Mouse (Mus musculus) thymus, adult 2 months (tissue): Measurements from ENCODE around the gene Miga2. TPM values are rescaled to one million over a fixed set of nuclear protein-coding genes. Genes with fewer than 3 reads are reported as not detected.

ENCODE experiments used
- DNase-seq: peaks from one replicate; pipeline ENCODE4 v3.0.0; 2021
- H3K27ac ChIP-seq: fragments of 200-500 bp; 2 replicates; pipeline ENCODE4 v1.5.1; 2012; ENCODE audit warnings: low read length, control low read depth; ENCODE audit not compliant: control insufficient read depth, insufficient read depth
- H3K27me3 ChIP-seq: fragments of 200-500 bp; 2 replicates; pipeline ENCODE4 v1.6.1; 2012; ENCODE audit warnings: mild to moderate bottlenecking, low read length, moderate library complexity, mixed read lengths; ENCODE audit not compliant: control insufficient read depth, insufficient read depth
- H3K36me3 ChIP-seq: fragments of 200-500 bp; 2 replicates; pipeline ENCODE4 v1.6.1; 2012; ENCODE audit warnings: mild to moderate bottlenecking, low read length, moderate library complexity; ENCODE audit not compliant: control insufficient read depth, insufficient read depth
- H3K4me1 ChIP-seq: fragments of 200-500 bp; replicated peaks from 2 replicates; pipeline ENCODE4 v1.6.1; 2012; ENCODE audit warnings: low read length; ENCODE audit not compliant: control insufficient read depth, insufficient read depth
- H3K4me3 ChIP-seq: fragments of 200-500 bp; 2 replicates; pipeline ENCODE4 v1.5.1; 2012; ENCODE audit warnings: mild to moderate bottlenecking, low read length, control low read depth, moderate library complexity; ENCODE audit not compliant: control insufficient read depth, insufficient read depth
- CTCF ChIP-seq: fragments of 200-500 bp; IDR thresholded peaks from 2 replicates; pipeline ENCODE4 v1.5.1; 2012; ENCODE audit warnings: mild to moderate bottlenecking, control low read depth, low read length, moderate library complexity, borderline replicate concordance; ENCODE audit not compliant: control insufficient read depth, poor library complexity, insufficient read depth; ENCODE audit errors: extremely low read depth
- POLR2A ChIP-seq: fragments of 200-500 bp; IDR thresholded peaks from 2 replicates; pipeline ENCODE4 v1.6.1; 2012; ENCODE audit warnings: mild to moderate bottlenecking, low read length, control low read depth, moderate library complexity; ENCODE audit not compliant: control insufficient read depth, poor library complexity, insufficient read depth; ENCODE audit errors: extremely low read depth
- WGBS: fragments of 180-500 bp; shearing (Covaris S2); methylation state at CpG from one replicate; pipeline ENCODE4 v1.1.7; 2018; 5-methylcytosine and 5-hydroxymethylcytosine counted together
- polyA plus RNA-seq: library from polyadenylated mRNA; depleted of rRNA; stranded (reverse); fragments of >200 nt; gene quantifications from 2 replicates; pipeline ENCODE4 v1.2.3, GENCODE M21; 2012

The Miga2 gene
- polyA plus RNA-seq, 1 experiment = 28.7 TPM

- Histone ChIP-seq H3K27me3 (no peaks in the 10 kb centered on the region), H3K4me3 (no peak overlapping the region), H3K27ac (no peak overlapping the region), H3K4me1 (peaks cover 8% of the 10 kb centered on the region), H3K36me3 (peaks cover 6% of the 10 kb centered on the region; the same call in 1 of the 2 replicates)
- 95% methylated on average over 2 of the region's 2 CpGs for WGBS
- TF ChIP-seq POLR2A = no peak
- TF ChIP-seq CTCF = no peak
- no peak for DNase-seq
Measured at GRCm38 (mm10) chr2:30365281-30366069, 1.4 kb downstream of the Miga2 start.

GRCm38 (mm10) chr2:30366203-30366602 is 2.2 kb downstream of the Miga2 start:
- H3K4me3 ChIP-seq = no peak overlapping the region
- WGBS = 67% methylated on average over 5 of the region's 5 CpGs
- DNase-seq = no peak
- TF ChIP-seq POLR2A = no peak
- TF ChIP-seq CTCF = no peak
- H3K4me1 ChIP-seq = peaks cover 8% of the 10 kb centered on the region
- H3K36me3 ChIP-seq = peaks cover 6% of the 10 kb centered on the region; the same call in 1 of the 2 replicates
- H3K27ac ChIP-seq = no peak overlapping the region
- H3K27me3 ChIP-seq = no peaks in the 10 kb centered on the region

DNA sequence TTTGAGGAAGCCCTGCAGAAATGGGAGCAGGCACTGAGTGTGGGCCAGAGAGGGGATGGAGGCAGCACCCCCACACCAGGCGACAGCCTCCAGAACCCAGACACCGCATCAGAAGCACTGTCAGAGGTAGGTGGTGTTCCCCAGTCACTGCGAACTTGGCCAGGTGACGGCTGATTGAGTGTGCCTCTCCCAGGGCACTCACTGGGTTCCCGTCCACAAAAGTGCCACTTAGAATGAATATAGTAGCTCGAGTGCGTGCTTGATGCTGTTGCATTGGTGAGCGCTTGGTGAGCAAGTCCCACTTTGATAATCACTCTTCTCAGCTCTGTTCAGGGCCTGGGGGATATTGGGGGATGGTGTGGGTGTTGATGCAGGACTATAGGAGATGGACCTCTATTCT is 7.5 kb downstream of the Miga2 start:
- Histone ChIP-seq H3K36me3 (peaks cover 6% of the 10 kb centered on the region; the same call in 1 of the 2 replicates), H3K27ac (no peak overlapping the region), H3K4me3 (no peak overlapping the region), H3K27me3 (no peaks in the 10 kb centered on the region), H3K4me1 (no peaks in the 10 kb centered on the region)
- TF ChIP-seq CTCF (no peak), POLR2A (no peak)
- no peak for DNase-seq
- over 99% methylated on average over 8 of the region's 8 CpGs for WGBS

- Histone ChIP-seq H3K4me3 (no peak overlapping the region), H3K27ac (no peak overlapping the region), H3K27me3 (no peaks in the 10 kb centered on the region), H3K4me1 (no peaks in the 10 kb centered on the region), H3K36me3 (peaks cover 6% of the 10 kb centered on the region; the same call in 1 of the 2 replicates)
- TF ChIP-seq CTCF (no peak), POLR2A (no peak)
- WGBS = 97% methylated on average over 5 of the region's 5 CpGs
- DNase-seq = no peak
Measured at GRCm38 (mm10) chr2:30372726-30373125, 8.7 kb downstream of the Miga2 start.

GRCm38 (mm10) chr2:30375893-30376292 is 11.9 kb downstream of the Miga2 start:
- H3K4me1 ChIP-seq = no peaks in the 10 kb centered on the region
- no peak overlapping the region for H3K4me3 ChIP-seq
- no peak for TF ChIP-seq POLR2A
- no peak for TF ChIP-seq CTCF
- no peaks in the 10 kb centered on the region; the same call in 1 of the 2 replicates for H3K36me3 ChIP-seq
- H3K27me3 ChIP-seq = no peaks in the 10 kb centered on the region
- DNase-seq = no peak
- H3K27ac ChIP-seq = no peak overlapping the region
- WGBS = 95% methylated on average over 10 of the region's 10 CpGs

DNA sequence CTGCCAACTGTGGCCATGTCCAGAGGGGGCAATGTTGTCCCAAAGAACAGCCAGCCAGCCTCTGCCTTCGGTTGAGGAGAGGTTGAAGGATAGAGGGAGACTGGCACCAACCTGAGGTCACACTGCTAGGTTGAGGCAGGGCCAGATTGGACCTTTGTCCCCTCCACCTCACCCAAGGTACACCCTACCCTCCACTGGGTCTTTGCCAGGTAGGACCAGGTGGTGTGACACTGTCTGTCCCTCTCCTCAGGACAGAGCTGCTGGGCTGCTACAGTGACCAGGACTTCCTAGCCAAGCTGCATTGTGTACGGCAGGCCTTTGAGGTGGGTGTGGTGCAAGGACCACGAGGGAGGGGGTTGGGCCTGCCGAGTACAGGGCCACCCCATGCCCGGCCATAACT is 13.7 kb downstream of the Miga2 start:
- WGBS = 96% methylated on average over 5 of the region's 5 CpGs
- H3K36me3 ChIP-seq = no peaks in the 10 kb centered on the region
- no peak for DNase-seq
- no peak for TF ChIP-seq POLR2A
- no peak for TF ChIP-seq CTCF
- H3K27ac ChIP-seq = no peak overlapping the region
- no peaks in the 10 kb centered on the region for H3K27me3 ChIP-seq
- no peaks in the 10 kb centered on the region for H3K4me1 ChIP-seq
- no peak overlapping the region for H3K4me3 ChIP-seq

DNA sequence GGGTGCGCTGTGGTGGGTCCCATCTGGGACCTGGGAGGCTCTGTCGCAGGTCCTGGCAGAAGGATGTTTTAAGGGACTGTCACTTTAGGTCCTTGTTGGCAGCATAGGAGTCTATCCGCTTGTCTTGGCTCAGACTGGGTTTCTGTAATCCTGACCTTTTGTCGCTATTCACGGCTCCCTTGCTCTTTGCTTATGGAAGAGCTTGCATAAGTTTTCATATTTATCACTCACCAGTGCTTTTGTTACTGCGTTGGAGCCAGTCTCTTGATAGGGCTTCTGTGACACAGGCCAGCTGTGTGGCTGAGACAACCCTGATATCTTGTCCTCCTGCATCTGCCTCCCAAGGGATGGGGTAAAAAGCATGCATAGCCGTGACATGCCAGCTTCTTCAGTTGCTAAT is 15.3 kb downstream of the Miga2 start:
- Histone ChIP-seq H3K4me1 (no peaks in the 10 kb centered on the region), H3K27me3 (no peaks in the 10 kb centered on the region), H3K27ac (no peak overlapping the region), H3K4me3 (no peak overlapping the region), H3K36me3 (no peaks in the 10 kb centered on the region)
- DNase-seq = no peak
- TF ChIP-seq POLR2A = no peak
- no peak for TF ChIP-seq CTCF
- 96% methylated on average over 7 of the region's 7 CpGs for WGBS
